Mouse (Mus musculus) adrenal gland (tissue): ENCODE measurements around the gene Mettl27.
"Not testable (repeated sequence)": the region's sequence is repeated elsewhere in the genome, so short reads cannot be mapped to it uniquely, and the experiment has no call there.

Source experiments
- intact Hi-C: fragments of 180-260 bp; cut with DNase I; formaldehyde crosslinking; loops from one replicate; pipeline ENCODE4 v1.15.1; 2025

The Mettl27 gene

DNA sequence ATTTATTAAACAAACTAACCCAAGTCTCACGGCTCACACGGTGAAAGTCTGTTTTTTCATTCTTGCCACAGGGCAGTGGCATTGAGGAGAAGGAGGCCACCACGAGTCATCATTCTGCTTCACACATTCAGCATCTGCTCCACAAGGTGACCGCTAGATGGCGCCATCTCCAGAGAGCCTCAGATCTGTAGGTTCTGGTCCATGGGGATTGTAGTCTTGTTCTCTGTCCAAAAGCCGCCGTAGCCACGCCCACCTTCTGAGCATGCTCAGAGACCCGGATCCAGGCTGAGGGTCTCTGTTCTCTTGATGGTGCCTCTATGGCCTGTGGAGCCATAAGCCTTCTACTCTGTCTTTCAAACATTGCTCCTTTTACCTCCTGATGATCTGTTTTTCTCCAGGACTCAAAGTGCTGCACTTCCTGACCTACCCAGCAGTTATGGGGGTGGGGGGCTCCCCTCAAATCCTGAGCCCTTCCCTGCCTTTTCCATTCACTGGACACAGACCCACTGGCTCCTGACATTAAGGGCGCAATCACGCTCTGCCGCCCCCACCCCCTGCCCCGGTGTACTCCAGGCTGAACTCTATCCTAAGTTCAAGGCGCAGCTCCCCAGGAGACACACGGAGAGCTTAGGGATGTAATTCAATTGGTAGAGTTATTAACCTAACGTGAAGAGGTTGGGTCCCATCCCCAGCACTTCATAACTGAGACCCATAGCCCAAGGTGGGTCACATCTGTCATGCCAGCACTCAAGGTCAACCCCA, 13.9 kb upstream of the Mettl27 start:
- intact Hi-C loops, result no loop called here

- intact Hi-C loops, result no loop called here
These were observed 13.1 kb upstream of the Mettl27 start for GRCm38 (mm10) chr5:134919097-134919496.

DNA sequence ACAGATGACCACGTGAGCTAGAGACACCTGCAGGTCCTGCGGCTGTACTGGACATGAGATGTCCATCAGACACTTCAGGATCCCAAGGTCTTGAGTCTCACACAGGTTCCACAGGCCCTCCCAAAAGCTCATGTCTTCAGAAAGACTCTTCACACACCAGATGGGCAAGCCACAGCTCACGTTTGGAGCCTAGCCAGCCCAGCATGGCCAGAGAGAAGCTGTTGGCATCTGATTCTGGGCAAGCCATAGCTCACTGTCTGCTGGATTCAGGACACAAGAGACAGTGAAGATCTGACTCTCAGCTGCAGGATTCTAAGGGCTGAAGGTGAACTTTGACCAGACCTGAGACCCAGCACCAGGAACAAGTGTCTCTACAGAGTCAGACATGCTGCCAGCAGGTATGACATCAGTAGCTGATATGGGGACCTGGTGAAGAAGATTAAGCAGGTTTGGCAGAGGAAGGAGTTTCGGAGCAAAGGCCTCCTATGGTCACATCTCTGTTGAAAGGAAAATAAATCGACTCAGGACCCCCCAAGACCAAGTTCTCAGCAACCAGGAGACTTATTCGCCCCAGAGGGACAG, 12.0 kb upstream of the Mettl27 start:
- intact Hi-C loops, result no loop called here

- intact Hi-C loops, result no loop called here
These were observed 11.1 kb upstream of the Mettl27 start for GRCm38 (mm10) chr5:134921106-134921505.

GRCm38 (mm10) chr5:134923141-134923540, 9.0 kb upstream of the Mettl27 start:
- intact Hi-C loops, result no loop called here

- intact Hi-C loops, result no loop called here
These were observed 5.4 kb upstream of the Mettl27 start for GRCm38 (mm10) chr5:134926726-134927125.

- intact Hi-C loops, result no loop called here
These were observed 2.2 kb upstream of the Mettl27 start for GRCm38 (mm10) chr5:134929988-134930387.

DNA sequence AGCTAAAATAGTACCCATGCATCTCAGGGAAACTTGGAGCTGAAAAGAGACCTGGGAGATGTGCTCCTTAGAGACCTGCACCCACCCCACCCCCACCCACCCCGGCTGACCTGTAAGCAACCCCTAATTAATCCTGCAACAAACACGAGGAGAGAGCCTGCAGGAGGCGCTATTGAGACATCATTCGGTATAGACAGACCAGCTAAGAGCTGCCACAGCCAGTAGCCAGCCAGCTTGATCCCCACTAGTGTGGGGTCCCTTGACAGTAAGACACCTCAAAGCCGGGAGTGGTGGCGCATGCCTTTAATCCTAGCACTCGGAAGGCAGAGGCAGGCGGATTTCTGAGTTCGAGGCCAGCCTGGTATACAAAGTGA, 722 bp downstream of the Mettl27 start:
- intact Hi-C loops, result loop anchor here (1.0 kb wide), 1 partner anchor 32 kb away; no protein-coding TSS in a partner anchor

- intact Hi-C loops, result no loop called here
These were observed 1.1 kb downstream of the Mettl27 start for GRCm38 (mm10) chr5:134933281-134933680.

GRCm38 (mm10) chr5:134933686-134934085, 1.5 kb downstream of the Mettl27 start:
- intact Hi-C loops, result not testable (repeated sequence)

GRCm38 (mm10) chr5:134934666-134935065, 2.5 kb downstream of the Mettl27 start:
- intact Hi-C loops, result no loop called here

GRCm38 (mm10) chr5:134936051-134936450, 3.9 kb downstream of the Mettl27 start:
- intact Hi-C loops, result no loop called here

DNA sequence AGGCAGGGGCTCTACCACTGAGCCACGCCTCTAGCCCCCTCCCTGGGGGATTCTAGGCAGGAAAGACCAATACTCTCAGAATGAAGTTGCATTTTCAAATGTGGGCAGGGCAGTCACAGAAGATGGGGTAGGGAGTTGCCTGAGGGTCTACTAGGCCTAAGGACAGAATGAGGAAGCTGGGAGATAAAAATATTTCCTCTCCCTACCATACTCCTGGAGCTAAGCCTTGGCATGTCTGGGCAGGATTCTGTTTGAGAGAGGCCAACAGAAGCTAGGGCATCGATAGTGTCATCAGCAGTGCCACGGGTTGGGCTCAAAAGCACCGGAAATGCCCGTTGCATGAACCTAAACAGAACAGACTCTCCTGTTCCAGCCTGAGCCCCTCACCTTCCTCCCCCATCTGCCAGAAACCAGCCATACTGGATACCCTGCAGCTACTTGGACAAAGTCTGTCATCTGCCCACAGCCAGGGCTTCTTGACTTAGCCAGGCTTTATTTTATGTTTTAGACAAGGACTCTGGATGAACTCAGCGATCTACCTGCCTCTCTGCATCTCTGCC, 4.5 kb downstream of the Mettl27 start:
- intact Hi-C loops, result no loop called here

DNA sequence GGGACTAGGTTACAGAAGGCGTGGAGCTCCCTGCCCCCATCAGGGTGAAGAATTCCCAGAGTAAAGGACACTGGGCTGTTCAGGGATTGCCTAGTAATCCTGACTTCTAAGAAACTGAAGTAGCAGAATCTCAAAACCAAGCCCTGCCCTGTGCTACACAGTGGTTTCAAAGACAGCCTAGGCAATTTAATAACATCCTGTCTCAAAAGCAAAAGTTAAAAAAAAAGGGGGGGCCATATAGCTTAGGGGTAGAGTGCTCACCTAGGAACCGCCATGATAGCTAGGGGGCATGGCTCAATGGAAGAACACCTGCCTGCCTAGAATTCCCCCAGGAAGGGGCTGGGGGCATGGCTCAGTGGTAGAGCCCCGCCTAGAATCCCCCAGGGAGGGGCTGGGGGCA, 6.9 kb downstream of the Mettl27 start:
- intact Hi-C loops, result no loop called here

DNA sequence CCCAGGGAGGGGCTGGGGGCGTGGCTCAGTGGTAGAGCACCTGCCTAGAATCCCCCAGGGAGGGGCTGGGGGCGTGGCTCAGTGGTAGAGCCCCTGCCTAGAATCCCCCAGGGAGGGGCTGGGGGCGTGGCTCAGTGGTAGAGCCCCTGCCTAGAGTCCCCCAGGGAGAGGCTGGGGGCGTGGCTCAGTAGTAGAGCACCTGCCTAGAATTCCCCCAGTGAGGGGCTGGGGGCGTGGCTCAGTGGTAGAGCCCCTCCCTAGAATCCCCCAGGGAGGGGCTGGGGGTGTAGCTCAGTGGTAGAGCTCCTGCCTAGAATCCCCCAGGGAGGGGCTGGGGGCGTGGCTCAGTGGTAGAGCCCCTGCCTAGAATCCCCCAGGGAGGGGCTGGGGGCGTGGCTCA, 7.4 kb downstream of the Mettl27 start:
- intact Hi-C loops, result not testable (repeated sequence)

DNA sequence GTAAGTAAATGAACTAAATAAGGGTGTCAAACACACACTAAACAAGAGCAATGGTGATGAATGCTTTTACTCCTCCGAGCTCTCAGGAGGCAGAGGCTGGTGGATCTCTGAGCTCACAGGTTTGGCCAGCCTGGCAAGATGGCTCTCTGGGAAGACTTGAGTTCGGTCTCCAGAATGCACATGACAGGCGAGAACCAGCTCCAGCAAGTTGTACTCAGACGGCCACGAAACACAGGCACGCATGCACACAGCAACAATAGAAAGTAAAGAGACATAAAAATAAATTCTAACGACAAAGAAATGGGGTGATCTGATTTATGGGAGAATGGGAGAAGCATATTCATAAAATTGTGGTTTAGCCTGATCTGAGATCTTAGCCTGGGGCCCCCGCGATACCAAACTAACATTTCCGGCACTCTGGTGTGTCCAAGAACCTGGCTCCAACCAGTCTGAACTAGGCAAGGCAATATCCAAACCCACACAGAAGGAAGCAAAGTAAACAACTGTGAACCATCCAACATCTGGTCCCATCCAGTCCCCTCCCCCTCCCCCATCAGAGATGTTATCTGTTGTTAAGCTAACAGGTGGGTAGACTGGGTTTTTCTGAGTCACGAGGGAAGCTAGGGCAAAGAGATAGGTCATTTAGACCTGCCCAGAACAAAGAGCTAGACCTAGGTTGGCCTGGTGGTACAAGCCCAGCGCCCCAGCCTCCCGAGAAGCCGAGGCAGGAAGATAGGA, 9.5 kb downstream of the Mettl27 start:
- intact Hi-C loops, result no loop called here

DNA sequence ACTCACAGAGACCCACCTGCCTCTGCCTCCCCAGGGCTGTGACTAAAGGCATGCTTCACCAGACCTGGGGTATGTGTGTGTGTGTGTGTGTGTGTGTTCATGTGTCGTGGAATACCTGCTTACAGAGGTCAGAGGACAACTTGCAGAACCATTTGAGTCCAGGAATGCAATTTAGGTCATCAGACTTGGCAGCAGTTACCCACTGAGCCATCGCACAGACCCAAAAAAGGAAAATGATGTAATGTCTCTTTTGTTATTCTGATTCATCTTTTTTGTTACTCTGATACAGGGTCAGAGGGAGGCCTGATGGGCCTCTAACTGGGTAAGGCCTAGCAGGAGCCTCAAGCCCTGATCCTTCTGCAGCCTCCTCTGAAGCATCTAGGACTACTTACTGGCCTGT, 10.6 kb downstream of the Mettl27 start:
- intact Hi-C loops, result no loop called here

GRCm38 (mm10) chr5:134944179-134944578, 12.0 kb downstream of the Mettl27 start:
- intact Hi-C loops, result no loop called here

DNA sequence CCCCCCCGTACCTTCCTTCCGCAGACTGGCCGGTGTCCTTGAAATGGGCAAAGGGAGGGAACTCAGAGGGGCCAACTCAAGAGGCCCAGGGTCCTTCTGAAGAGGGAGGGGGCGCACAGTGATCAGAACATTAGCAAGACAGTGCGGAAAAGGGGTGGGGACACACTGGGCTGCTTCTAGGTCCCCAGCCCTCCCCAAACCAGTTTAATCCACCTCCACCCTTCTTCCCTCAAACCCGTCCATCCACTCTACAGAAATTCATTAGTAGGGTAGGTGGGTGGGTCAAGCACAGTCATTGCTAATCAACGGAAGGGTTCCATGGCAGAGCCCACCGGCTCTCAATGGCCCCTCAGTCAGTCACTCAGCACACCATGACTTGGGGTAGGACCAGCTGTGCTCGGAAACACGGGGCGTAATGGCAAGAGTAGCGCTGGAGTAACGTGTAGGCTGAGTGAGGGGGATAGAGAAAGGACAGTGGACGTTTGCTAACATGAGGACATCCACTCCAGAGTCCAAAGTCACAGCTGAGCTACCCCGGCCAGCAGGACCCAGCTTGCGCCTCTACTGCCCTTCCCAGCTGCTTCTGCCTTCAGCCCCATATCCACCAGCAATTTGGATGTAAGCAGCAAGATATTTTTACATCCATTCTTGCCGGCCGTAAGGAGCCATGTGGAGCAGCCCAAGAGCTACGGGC, 13.2 kb downstream of the Mettl27 start:
- intact Hi-C loops, result no loop called here

- intact Hi-C loops, result no loop called here
These were observed 14.1 kb downstream of the Mettl27 start for GRCm38 (mm10) chr5:134946063-134946856.

DNA sequence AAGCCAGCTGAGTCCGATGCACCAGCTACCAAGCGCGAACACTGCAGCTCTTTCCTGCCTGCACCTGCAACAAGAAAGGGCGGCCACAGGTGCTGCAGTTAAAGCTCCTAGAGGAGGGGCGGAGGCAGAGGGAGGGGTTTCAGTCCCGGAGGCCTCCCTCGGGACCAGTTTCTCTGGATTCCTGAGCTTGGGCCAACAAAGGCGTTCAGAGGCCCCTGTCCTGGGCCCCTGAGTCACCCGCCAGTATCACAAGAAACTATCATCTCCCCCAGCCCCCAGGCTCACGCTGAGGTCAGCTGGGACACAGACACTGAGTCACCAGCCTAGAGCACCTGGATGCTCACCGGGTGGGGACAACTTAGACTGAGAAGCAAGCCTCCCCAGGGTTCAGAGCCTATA, 14.7 kb downstream of the Mettl27 start, which contains the start of gene Cldn4:
TSS of gene Cldn4 (minus strand) at position 78 of the 399 bp plus-strand sequence.
- intact Hi-C loops, result no loop called here
